In the genomic region with DNA sequence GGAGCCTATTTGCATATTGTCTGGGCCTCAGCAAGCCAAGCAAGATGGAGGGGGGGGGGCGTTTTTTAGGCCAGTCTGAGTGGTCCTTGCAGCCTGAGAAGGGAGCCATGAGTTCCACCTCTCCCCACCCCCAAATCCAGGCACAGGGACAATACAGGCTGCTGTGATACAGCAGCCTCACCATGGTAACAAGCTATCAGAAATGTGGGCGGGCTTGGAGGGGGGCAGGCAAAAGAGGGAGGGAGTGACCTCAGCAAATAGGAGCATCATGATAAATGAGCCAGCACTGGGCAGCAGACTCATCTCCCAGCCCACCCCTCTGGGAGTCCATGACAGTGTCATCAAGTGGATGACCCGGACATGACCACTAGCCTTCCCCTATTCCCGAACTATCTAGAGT, we compare ENCODE assay signal across 13 mouse cellular contexts. TPM values are rescaled to one million over a fixed set of nuclear protein-coding genes. Genes with fewer than 3 reads are reported as not detected.
DNase-seq lines count a peak whose midpoint lies in the region; ATAC-seq lines count a peak whose summit lies in the region.
"Had no signal": no experiment of that assay in that cellular context is flagged by ENCODE, and none has a peak within 500 bp of the region (broad histone marks: within the 10 kb centered on the region; RNA-seq: fewer than 3 reads in every experiment).

No protein-coding gene starts in this region.

- H3K9ac ChIP-seq in hindbrain, embryonic 14.5 days, result no peak overlapping the region
- H3K9ac ChIP-seq in midbrain, embryonic 16.5 days (ENCODE audit: low read depth, low read length), result peak overlapping the region; percentile 6; the same call in 1 of the 2 replicates
- H3K9ac ChIP-seq in heart, embryonic 12.5 days, result no peak overlapping the region
- H3K9ac ChIP-seq: embryonic facial prominence, embryonic 15.5 days; heart, embryonic 13.5 days; intestine, embryonic 15.5 days; liver, embryonic 14.5 days had no signal

- WGBS in hindbrain, embryonic 14.5 days, result 13% methylated on average over 4 of the region's 4 CpGs
- 19% methylated on average over 4 of the region's 4 CpGs for WGBS in midbrain, embryonic 16.5 days
- WGBS in heart, embryonic 12.5 days, result 41% methylated on average over 4 of the region's 4 CpGs

- peaks cover 25% of the 10 kb centered on the region for H3K36me3 ChIP-seq in hindbrain, embryonic 14.5 days (replicated peaks; ENCODE audit: control insufficient read depth, insufficient read depth)
- H3K36me3 ChIP-seq in midbrain, embryonic 16.5 days (ENCODE audit: control insufficient read depth, insufficient read depth, low read length), result peaks cover 3% of the 10 kb centered on the region; the same call in 1 of the 2 replicates
- peaks cover 67% of the 10 kb centered on the region for H3K36me3 ChIP-seq in heart, embryonic 12.5 days

- peak overlapping the region; percentile 67 for H3K27ac ChIP-seq in hindbrain, embryonic 14.5 days
- peak overlapping the region; percentile 41; the same call in 1 of the 2 replicates for H3K27ac ChIP-seq in midbrain, embryonic 16.5 days (ENCODE audit: low read length)
- no peak overlapping the region for H3K27ac ChIP-seq in heart, embryonic 12.5 days (ENCODE audit: poor library complexity, severe bottlenecking)
- H3K27ac ChIP-seq: embryonic facial prominence, embryonic 15.5 days; heart, embryonic 13.5 days; intestine, embryonic 15.5 days; liver, embryonic 14.5 days had no signal

- H3K4me1 ChIP-seq in hindbrain, embryonic 14.5 days (replicated peaks; ENCODE audit: control insufficient read depth, insufficient read depth, low read length), result peaks cover 36% of the 10 kb centered on the region
- H3K4me1 ChIP-seq in midbrain, embryonic 16.5 days (ENCODE audit: control insufficient read depth, insufficient read depth, low read length), result peaks cover 13% of the 10 kb centered on the region; the same call in 1 of the 2 replicates
- H3K4me1 ChIP-seq in heart, embryonic 12.5 days (replicated peaks), result peaks cover 4% of the 10 kb centered on the region; the same call in 1 of the 2 replicates
- H3K4me1 ChIP-seq: embryonic facial prominence, embryonic 15.5 days; intestine, embryonic 15.5 days had no signal

- peak; percentile 52 for ATAC-seq in hindbrain, embryonic 14.5 days (ENCODE audit: low FRiP score)
- peak; percentile 43; the same call in 1 of the 2 replicates for ATAC-seq in midbrain, embryonic 16.5 days
- ATAC-seq in heart, embryonic 12.5 days (ENCODE audit: insufficient number of reproducible peaks, low FRiP score), result no peak
- ATAC-seq: intestine, embryonic 15.5 days had no signal

- no peak overlapping the region for H3K4me2 ChIP-seq in hindbrain, embryonic 14.5 days (replicated peaks)
- H3K4me2 ChIP-seq in midbrain, embryonic 16.5 days (ENCODE audit: low read length), result no peak overlapping the region
- H3K4me2 ChIP-seq in heart, embryonic 12.5 days, result no peak overlapping the region
- H3K4me2 ChIP-seq: embryonic facial prominence, embryonic 15.5 days; heart, embryonic 13.5 days; intestine, embryonic 15.5 days had no signal

- H3K27me3 ChIP-seq in hindbrain, embryonic 14.5 days (ENCODE audit: control insufficient read depth, insufficient read depth, low read length), result no peaks in the 10 kb centered on the region
- H3K27me3 ChIP-seq in midbrain, embryonic 16.5 days (ENCODE audit: control insufficient read depth, insufficient read depth, low read depth, low read length), result no peaks in the 10 kb centered on the region; the same call in 1 of the 2 replicates
- H3K27me3 ChIP-seq in heart, embryonic 12.5 days (replicated peaks), result peaks cover 26% of the 10 kb centered on the region

- no peaks in the 10 kb centered on the region for H3K9me3 ChIP-seq in hindbrain, embryonic 14.5 days (ENCODE audit: control insufficient read depth, low read length)
- H3K9me3 ChIP-seq in midbrain, embryonic 16.5 days (replicated peaks; ENCODE audit: control insufficient read depth, low read length, poor library complexity, severe bottlenecking), result no peaks in the 10 kb centered on the region
- no peaks in the 10 kb centered on the region for H3K9me3 ChIP-seq in heart, embryonic 12.5 days (replicated peaks)
- H3K9me3 ChIP-seq: embryonic facial prominence, embryonic 15.5 days; heart, embryonic 13.5 days; intestine, embryonic 15.5 days had no signal

- no peak overlapping the region for H3K4me3 ChIP-seq in hindbrain, embryonic 14.5 days (replicated peaks; ENCODE audit: low read length)
- no peak overlapping the region for H3K4me3 ChIP-seq in midbrain, embryonic 16.5 days (ENCODE audit: low read depth, low read length)
- no peak overlapping the region for H3K4me3 ChIP-seq in heart, embryonic 12.5 days
- H3K4me3 ChIP-seq: embryonic facial prominence, embryonic 15.5 days; heart, embryonic 13.5 days; intestine, embryonic 15.5 days had no signal

- DNase-seq in MN1 (ENCODE audit: low spot score), result peak; percentile 34
- DNase-seq in brain, adult 2 months (ENCODE audit: low read depth, low spot score), result peak; percentile 63
- peak; percentile 27 for DNase-seq in hindbrain, embryonic 14.5 days (ENCODE audit: low spot score)
- no peak for DNase-seq in adrenal gland, adult 8-10 months
- DNase-seq in heart, adult 18-20 months, result no peak
- DNase-seq: cerebellum, adult 2 months; lung, postnatal 4 days had no signal

RNA-seq across cellular contexts. Expression of a gene that starts 19.6 kb away (rescaled TPM):
- polyA plus RNA-seq in hindbrain, embryonic 14.5 days (2014; fragmentation: Nextera tagmentation; extraction: Ambion mirVana), result 24.6 and 24.9 TPM in 2 replicates
- polyA plus RNA-seq in midbrain, embryonic 16.5 days (2015; fragmentation: Nextera tagmentation; extraction: Ambion mirVana), result 21.8 and 29.9 TPM in 2 replicates
- polyA plus RNA-seq in heart, embryonic 12.5 days (2016; fragmentation: Nextera tagmentation; extraction: Ambion mirVana), result 15.6 and 15.7 TPM in 2 replicates
- 10 to 100 TPM; 46.8 to 58.8 (median 49.5) TPM for total RNA-seq in adrenal gland, adult 8-10 months (2022)
- total RNA-seq in heart, adult 18-20 months (2021), result 10 to 100 TPM; 30.3 to 39.9 TPM

RNA-seq across cellular contexts. Expression of a gene that starts 29.5 kb away (rescaled TPM):
- 15.9 and 19.1 TPM in 2 replicates for polyA plus RNA-seq in hindbrain, embryonic 14.5 days (2014; fragmentation: Nextera tagmentation; extraction: Ambion mirVana)
- 15.1 and 21.2 TPM in 2 replicates for polyA plus RNA-seq in midbrain, embryonic 16.5 days (2015; fragmentation: Nextera tagmentation; extraction: Ambion mirVana)
- 24.7 and 26.9 TPM in 2 replicates for polyA plus RNA-seq in heart, embryonic 12.5 days (2016; fragmentation: Nextera tagmentation; extraction: Ambion mirVana)
- total RNA-seq in adrenal gland, adult 8-10 months (2022), result 10 to 100 TPM in 3 of 4 experiments, 1 to 10 TPM in 1; 7.6 to 32.8 (median 18.4) TPM
- 1 to 10 TPM; 1.9 to 2.7 TPM for total RNA-seq in heart, adult 18-20 months (2021)

RNA-seq across cellular contexts. Expression of a gene that starts 37.0 kb away (rescaled TPM):
- polyA plus RNA-seq in hindbrain, embryonic 14.5 days (2014; fragmentation: Nextera tagmentation; extraction: Ambion mirVana), result 40.1 and 43.7 TPM in 2 replicates
- polyA plus RNA-seq in midbrain, embryonic 16.5 days (2015; fragmentation: Nextera tagmentation; extraction: Ambion mirVana), result 42.6 and 43.2 TPM in 2 replicates
- polyA plus RNA-seq in heart, embryonic 12.5 days (2016; fragmentation: Nextera tagmentation; extraction: Ambion mirVana), result 10.9 and 11.0 TPM in 2 replicates
- 10 to 100 TPM; 29.2 to 51.3 (median 39.1) TPM for total RNA-seq in adrenal gland, adult 8-10 months (2022)
- 10 to 100 TPM; 16.2 to 17.6 TPM for total RNA-seq in heart, adult 18-20 months (2021)

RNA-seq across cellular contexts. Expression of a gene that starts 49.6 kb away (rescaled TPM):
- polyA plus RNA-seq in hindbrain, embryonic 14.5 days (2014; fragmentation: Nextera tagmentation; extraction: Ambion mirVana), result 49.0 and 63.5 TPM in 2 replicates
- 66.2 and 69.9 TPM in 2 replicates for polyA plus RNA-seq in midbrain, embryonic 16.5 days (2015; fragmentation: Nextera tagmentation; extraction: Ambion mirVana)
- polyA plus RNA-seq in heart, embryonic 12.5 days (2016; fragmentation: Nextera tagmentation; extraction: Ambion mirVana), result 64.1 and 72.2 TPM in 2 replicates
- total RNA-seq in adrenal gland, adult 8-10 months (2022), result 10 to 100 TPM; 31.2 to 80.8 (median 57.9) TPM
- 10 to 100 TPM; 15.0 to 21.8 TPM for total RNA-seq in heart, adult 18-20 months (2021)

RNA-seq across cellular contexts. Expression of a gene that starts 51.2 kb away (rescaled TPM):
- polyA plus RNA-seq in hindbrain, embryonic 14.5 days (2014; fragmentation: Nextera tagmentation; extraction: Ambion mirVana), result 23.9 and 26.3 TPM in 2 replicates
- 30.8 and 32.8 TPM in 2 replicates for polyA plus RNA-seq in midbrain, embryonic 16.5 days (2015; fragmentation: Nextera tagmentation; extraction: Ambion mirVana)
- polyA plus RNA-seq in heart, embryonic 12.5 days (2016; fragmentation: Nextera tagmentation; extraction: Ambion mirVana), result 25.8 and 26.6 TPM in 2 replicates
- 10 to 100 TPM; 38.8 to 73.6 (median 49.8) TPM for total RNA-seq in adrenal gland, adult 8-10 months (2022)
- 10 to 100 TPM; 31.6 to 42.1 TPM for total RNA-seq in heart, adult 18-20 months (2021)

Comparison
In these comparisons a context has a peak if more than half of its experiments do, and no peak if none do; other contexts are left out.
1. DNase-seq: peak in MN1 (single experiment), brain, adult 2 months (single experiment) and hindbrain, embryonic 14.5 days (single experiment); none in adrenal gland, adult 8-10 months (single experiment) and heart, adult 18-20 months (0 of 2).